Mouse (Mus musculus) adrenal gland (tissue): ENCODE results near the gene Gpr55.

ENCODE experiments used
- intact Hi-C: fragments of 180-260 bp; cut with DNase I; formaldehyde crosslinking; loops from one replicate; pipeline ENCODE4 v1.15.1; 2025

The Gpr55 gene

DNA sequence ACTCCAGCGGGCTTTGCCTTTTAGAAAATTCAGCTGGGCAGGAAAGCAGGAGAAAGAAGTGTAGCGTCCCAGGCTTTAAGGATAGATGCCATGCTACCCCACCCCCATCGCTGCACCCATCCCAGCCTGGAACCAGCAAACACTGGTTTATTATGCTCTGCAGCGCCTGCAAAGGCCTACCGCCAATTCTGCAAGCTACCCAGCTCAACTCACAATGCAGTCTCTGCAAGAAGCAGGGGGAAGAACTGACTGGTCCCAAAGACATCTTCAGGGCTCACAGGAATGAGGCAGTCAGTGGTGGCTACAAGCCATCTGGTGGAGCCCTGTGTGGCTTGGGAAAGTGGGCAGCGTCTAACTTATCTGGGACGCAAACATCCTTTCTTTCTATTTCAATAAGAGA, 39.1 kb downstream of the Gpr55 start:
- intact Hi-C loops: no loop called here

DNA sequence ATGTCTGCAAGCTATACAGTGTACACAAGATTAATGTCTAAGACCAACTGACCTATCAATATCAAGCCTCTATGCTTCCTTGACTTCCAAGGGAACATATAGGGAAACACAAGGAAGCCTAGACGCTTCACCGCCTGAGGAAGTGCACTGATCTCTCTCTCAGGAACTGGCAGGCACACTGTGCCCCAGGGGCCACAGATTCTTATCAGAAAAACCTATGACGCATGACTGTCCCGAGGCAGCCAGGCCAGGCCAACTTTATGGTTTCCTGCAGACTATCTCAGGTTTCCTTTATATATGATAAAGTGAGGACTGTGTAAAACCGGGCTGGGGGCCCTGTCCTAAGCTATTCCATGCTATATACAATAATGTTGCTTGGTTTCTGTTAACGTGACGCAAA, 41.2 kb downstream of the Gpr55 start:
- intact Hi-C loops: no loop called here

DNA sequence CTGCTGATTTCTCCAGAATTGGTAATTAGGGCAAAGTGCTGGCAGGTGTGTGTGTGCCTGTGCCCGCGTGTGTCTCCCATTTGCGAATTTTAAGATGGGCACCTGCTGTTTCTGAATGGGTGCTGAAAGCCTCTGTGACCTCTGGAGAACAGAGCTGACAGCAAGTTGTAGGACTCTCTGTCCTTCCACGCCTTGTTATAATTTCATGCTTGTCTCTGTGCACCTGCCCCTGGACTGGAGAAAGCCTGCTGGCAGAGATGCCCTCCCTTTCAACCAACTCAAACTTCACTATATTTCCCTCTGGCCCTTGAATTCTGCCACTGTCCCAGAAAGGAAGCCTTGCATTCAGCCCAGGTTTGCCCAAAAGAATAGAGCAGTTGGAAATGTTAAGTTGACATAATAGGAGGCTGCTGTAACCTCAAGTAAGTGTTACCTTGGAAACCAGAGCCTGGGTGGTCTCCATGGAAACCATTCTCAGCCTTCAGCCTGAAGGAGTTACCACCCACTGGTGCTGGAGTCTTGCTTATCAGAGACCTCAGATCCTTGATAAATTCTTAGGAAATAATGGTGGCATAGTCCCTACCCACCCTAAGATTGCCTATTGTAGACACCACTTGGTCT, 43.9 kb downstream of the Gpr55 start:
- intact Hi-C loops: no loop called here

DNA sequence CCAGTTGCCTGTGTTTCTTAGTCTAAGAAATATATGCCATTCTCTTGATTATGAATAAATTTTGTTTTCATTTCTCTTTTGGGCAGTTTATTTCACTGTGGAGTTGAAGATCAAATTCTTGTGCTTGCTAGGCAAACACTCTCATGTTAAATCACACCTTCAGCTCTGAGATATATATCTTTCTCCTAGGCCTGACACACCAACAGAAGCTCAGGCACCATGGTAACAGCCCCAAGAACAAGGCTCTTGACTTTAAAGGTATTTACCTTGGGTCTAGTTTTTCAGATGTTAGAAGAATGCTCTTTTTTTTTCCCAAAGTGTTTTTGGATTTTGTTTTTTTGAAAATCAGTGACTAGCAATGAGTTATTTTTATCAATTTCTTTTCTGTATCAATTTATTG, 44.9 kb downstream of the Gpr55 start:
- intact Hi-C loops: no loop called here

DNA sequence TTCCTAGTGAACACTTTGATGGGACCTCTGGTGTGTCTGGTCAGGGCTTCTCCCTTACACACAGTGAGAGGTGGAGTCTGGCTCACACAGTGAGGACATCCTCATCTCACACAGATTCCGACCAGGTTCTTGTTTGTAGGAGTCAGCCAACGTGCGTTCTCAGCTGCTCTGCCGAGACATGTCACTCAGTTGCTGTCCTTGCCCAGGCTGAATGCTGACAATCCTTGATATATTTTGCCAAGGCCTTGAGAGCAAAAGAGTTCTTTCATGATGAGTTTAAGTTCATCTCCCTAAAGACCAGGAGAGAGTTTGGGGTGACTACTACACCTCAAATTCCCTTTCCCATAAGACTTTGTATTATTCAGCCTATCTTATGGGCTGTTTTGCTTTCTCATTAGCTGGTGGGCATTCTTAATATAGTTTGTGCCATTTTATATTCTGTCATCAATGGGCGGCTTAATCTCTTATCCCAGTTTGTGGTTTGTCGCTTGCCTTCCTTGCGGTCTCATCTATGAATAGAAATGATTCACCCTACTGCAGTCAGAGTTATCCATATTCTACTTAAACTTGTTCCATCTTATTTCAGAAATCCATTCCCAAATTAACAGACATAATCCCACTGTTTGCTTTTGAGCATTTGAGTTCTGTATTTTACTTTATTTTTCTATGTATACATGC, 47.6 kb downstream of the Gpr55 start:
- intact Hi-C loops: no loop called here

DNA sequence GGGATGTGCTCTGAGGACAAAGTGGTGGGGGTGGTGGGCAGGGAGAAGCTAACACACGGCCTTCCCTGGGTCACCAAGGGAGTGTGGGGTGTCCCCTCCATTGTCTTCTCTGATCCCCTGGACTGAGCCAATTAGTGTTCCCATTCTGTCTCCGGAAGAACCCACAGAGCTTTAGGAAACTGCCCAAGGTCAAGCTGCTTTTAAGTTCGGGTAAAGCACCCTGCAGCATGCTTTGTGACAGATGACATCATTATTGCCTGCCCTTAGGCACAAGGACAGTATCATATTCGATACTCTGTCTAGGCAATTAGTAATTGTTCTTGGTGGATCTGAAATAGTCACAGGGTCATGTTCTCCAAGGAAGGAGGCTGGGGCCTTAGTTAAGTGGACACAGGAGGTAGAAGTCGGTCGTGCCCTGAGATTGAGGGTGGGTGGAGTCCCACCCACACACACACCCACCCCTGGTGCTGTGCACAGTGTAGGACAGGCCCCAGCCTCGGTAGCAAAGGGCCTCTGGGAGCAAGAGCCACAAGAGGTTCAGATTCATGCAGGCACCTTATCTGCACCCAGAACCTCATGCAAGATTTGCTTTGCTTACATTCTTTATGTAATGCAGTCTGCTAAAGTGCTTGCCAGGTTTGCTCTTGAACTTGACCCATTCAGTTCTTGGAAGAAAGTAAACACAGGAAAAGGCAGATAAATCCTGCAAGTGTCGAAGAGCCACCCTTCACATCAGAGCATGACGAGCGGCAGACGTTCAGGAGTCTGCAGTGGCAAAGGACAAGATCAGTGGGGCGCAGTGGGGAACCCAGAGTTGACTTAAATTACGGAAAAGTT, 51.8 kb downstream of the Gpr55 start:
- intact Hi-C loops: no loop called here

DNA sequence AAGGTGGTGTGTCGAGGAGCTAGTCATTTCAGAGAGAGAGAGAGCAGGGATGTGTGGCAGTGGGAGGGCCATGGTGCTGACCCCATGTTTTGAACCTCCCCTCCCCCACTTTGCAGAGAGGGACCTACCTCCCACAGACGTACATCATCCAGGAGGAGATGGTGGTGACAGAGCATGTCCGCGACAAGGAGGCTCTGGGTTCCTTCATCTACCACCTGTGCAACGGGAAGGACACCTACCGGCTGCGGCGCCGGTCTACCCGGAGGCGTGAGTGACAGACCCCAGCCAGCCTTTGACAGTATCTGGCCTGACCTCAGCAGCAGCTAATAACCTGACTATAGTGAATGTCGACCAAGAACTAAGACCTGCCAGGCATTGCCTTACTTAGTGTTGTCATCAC, 53.9 kb downstream of the Gpr55 start:
- intact Hi-C loops: no loop called here

DNA sequence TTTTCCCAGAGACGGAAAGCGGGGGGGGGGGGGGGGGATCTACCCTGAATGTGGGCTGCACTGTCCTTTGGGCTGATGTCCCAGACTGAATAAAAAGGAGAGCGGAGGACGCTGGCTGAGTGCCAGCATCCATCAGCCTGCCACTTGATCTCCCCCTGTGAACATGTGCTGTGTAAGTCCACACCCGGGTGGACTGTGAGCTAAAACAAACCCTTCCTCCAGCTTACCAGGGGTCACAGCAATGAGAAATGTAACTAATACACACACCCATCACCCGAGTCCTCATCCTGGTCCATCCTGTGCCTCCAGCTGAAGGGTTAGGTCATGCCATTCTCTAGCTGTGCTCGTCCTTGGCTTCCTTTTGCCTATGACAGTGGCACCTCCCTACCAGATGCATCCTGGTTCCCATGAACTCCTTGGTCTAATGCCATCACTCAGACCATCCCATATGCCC, 58.7 kb downstream of the Gpr55 start:
- intact Hi-C loops: no loop called here

DNA sequence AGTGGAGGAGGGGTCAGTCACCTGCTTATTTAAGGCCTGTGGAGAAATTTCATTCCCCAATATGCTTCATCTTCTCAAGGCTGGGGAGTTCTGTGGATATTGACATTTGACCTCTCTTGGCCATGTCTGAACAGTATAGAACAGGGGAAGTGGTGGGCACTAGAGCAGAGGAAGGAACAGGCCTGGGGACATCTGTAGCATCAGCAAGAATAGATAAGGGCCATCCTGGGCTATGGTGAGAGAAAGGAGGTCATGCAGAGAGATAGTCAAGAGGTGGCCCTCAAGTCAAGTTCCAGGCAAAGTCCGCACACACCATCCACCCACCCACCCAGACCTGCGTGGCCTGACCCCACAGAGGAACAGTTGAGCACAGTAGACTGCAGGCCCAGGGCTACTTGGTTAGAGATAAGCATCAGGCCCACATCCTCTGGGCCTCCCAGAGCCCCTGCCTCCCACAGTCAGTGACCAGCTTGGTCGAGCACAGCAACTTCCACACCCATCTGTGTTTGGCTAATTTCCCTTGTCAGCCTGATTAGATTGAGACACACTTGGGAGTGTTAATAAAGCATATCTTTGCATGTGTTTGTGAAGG, 59.2 kb downstream of the Gpr55 start:
- intact Hi-C loops: no loop called here

DNA sequence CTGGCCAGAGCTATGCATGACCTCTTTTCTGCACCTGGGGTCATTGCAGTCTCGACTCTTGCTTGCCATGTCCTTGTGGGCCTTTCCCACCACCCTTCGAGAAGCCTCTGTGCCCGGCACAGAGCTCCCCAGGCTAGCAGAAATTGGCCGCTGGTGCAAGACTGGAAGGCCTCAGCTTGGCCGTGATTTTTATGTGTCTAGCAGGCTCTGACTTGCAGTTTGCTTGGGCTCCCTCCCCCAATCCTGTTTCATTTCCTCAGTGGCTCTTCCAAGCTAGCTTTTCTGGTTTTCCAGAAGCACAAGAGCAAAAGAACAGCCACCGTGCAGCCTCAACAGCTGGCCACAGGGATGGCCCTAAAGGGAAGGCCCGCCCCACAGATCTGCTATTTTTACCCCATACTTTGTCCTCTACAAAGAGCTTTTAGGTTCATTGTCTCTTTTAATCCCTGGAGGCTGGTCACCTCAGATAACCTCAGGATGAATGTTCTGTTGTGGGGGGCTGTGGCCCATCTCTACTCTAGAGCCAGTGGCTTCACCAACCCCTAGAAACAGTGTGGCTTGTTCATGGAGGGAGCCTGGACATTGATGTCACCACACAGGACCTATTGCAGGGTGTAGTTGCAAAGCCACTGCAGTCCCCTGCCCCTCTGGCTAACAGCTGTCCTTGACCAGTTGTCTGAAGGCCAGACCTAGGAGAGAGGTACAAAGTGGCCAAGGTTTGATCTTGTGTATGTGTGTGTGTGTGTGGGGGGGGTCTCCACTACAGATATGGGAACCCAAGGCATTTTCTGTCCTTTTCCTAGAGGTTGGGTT, 60.1 kb downstream of the Gpr55 start:
- intact Hi-C loops: no loop called here

DNA sequence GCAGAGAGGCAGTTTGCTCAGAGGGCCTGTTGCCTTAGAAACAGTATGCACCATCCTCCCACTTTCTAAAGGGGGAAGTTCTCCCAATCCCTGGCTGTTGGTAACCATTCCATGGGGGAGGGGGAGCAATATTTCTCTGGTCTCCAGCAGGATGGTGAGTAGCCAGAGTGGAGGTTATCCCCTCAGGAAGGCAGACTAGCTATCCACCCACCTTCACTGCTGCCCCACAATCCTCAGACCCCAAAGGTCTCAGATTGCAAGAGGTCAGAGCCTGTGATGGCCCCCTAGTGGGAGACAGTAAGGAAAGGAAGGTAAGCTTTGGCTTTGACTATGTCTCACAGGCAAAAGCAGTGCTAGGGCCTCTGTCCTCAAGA, 61.4 kb downstream of the Gpr55 start:
- intact Hi-C loops: no loop called here

DNA sequence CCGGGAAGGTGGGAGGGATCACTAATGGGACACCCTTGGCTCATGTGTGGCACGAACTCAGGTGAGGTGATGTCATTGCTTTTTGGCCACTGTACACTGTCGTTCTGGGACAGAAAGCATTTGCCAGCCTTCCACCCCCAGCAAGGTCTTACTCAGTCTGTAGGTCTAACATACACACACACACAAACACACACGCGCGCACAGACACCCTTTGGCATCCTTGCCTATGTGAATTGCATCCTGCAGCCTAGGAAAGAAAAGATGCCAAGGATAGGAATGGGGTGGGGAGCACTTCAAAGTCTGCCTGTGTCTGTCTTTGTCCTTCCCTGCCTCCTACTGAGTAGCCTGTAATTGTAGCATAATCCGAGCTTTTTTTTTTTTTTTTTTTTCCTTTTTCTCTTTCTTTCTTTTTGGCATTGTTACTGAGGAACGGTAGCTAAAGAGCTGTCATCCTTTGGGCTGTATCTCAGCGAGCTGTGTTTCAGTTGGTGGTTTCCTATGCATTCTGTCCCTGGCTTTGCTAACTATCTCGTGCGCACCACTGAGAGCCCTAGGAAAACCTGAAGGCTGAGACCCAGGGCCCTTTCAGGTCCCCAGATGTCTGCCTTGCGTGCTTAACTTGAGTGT, 61.9 kb downstream of the Gpr55 start:
- intact Hi-C loops: no loop called here

DNA sequence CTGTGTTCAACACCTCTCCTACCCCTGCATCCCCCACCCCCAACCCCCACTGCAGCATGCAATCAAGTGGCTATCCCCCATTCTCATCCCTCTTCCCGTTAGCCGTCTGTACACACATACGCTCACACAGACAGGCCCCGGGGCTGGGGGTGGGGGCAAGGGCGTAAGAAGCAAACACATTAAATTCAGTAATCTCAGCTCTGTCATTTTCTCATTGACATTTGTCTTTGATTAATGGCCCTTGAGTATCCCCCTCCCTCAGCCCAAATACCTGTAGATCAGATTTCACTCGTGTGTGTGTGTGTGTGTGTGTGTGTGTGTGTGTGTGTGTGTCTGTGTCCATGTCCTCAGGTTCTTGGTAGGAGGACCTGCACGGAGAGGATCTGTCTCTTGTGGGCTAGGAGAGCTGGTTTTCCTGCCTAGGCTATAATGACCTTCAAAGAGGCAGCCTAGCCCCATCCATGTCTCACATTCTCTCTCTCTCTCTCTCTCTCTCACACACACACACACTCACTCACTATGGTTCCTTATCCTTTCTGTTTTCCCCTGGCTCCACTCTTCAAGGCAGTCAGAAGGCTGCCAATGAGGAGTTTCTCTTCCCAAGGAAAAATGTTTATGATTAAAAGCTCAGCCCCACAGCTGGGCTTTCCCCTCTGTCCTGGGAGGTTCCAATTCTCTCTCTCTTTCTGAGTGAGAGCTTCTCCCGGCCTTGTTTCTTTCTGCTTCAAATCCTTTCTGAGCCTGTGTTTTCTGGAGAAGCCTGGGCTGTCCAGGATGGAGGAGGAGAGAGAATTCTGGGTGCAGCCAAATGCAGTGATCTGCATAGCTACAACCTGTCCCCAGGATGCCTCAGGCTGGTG, 62.7 kb downstream of the Gpr55 start:
- intact Hi-C loops: no loop called here

DNA sequence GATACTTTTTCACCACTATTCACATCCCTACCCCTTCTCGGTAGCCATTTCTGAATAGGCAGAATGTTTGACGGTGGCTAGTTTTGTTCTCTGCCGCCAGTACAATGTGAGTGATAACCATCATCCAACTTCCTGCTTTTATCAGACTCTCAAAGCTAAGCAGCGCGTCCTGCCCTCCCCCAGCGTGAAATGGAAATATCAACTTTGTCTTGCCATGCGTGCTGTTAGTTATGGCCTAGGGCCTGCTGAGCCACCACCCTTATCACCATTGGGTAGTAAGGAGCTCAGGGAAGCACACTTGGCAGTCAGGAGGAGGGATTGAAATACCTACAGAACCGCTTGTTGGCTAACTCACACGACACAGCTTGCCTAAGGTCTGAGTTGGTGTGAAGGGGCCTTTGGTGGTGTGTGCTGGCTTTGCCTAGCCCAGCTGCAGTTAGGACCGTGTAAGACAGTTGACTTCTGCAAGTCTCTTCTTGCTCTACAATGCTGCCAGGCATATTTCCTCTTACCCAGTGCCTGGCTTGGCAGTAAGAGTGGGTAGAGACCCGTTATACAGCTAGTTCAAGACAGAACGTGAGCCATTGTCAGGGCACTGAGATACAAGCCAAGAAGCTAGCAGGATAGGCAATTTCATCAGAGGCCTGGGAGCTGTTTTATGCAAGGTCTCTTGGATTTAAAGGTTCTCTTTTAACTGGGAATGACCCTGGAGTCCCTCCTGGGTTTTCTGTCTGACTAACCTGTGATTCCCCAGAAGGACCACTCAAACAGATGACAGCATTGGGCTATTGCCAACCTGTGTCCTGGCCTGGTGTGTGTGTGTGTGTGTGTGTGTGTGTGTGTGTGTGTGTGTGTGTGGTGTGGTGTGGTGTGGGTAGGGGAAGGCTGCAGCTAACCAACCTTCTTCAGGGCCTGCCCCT, 63.8 kb downstream of the Gpr55 start:
- intact Hi-C loops: no loop called here

DNA sequence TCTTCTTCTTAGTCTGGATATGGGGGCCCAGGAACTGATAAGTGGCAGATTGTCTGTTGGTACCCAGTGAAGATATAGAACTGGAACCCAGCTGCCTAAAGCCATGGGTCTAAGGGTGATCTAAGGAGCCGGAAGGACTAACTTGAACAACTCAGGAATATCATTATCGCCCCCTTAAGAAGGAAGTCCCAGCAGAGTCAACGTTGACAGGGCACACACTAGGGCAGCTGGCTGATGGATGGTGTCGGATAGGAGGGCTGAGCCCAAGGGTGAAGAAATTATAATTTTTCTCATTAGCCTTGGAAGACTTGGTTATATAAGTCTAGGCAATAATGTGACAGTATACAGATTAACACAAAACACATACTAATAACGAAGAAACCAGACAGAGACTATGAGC, 64.7 kb downstream of the Gpr55 start:
- intact Hi-C loops: no loop called here

DNA sequence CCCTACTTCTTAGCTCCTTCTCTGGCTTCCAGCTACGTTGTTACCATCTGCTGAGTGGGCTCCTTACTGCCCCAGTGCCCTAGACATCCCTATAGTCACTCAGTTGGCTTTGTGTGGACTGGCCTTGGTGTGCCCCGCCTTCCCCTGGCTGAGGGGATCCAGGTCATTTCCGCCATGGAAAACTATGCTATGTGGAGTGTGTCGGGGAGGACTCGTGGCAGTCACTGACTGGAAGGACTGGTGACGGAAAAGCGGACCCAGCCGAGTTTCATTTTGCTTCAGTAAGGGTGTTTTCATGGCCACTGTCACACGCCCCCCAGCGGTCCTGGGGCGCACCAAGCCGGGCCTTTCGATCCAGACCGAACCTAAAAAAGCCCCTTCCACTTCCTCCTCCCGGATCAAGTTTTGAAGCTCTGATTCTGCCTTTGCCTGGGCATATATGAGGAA, 65.4 kb downstream of the Gpr55 start:
- intact Hi-C loops: no loop called here

DNA sequence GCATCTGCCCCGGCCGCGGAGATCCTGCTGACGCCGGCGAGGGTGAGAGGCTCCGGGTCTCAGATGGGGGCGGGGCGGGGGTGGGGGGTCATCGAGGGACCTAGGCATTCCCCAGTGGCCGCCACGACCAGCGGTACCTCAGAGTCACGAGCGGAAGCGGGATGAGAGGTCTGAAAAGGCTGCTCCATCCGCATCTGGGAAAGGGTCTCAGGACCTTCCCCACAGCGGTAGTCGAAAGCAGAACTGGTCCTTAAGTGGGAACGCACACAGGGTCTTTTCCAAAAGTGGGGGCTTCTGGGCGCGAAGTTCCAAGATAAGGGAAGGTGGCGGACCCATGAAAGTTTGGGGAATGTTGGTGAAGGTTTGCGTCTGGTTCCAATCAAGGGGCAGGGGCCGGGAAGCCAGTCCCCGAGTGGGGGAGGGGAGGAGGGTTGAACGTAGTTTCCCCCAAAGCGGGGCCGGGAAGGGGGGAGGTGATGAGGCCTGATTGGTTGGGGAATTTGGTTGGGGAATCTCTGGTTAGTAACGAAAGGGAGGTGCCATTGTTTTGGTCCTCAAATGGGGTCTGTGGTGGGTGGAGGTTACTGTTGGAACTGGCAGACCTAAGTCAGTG, 66.0 kb downstream of the Gpr55 start:
- intact Hi-C loops: loop anchor here (5.0 kb wide), 1 partner anchor 38 kb away; no protein-coding TSS in a partner anchor

DNA sequence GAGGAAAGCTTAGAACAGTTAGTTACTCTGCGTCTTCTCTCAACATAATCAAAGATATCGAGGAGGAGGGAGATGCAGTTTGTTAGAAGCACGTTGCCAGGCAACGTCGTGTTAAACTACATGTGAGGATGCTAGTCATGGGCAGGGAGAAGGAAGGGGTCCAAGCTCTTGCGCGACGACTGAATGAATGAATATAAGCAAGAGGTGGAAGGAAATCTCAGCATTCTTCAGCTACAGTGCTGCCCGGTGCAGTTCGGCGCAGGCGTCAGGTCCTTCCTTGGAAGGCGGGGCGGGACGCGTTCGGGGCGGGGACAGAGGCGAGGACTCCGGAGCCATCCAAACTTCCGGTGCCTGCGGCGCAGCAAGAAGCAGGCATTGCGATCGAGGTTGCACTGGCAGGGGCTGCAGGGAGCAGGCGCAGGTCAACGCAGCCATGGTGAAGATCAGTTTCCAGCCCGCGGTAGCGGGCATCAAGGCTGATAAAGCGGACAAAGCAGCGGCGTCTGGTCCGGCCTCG, 66.5 kb downstream of the Gpr55 start, which contains the start of gene Itm2c:
TSS of gene Itm2c (plus strand) at position 51 of the 517 bp plus-strand sequence.
- intact Hi-C loops: loop anchor here (5.0 kb wide), 1 partner anchor 37 kb away; no protein-coding TSS in a partner anchor
